ENCODE assay signal across 16 mouse cellular contexts in genomic region chr5:66849148-66849547, GRCm38 (mm10).
DNase-seq lines count a peak whose midpoint lies in the region; ATAC-seq lines count a peak whose summit lies in the region.
"Had no signal": no experiment of that assay in that cellular context is flagged by ENCODE, and none has a peak within 500 bp of the region (broad histone marks: within the 10 kb centered on the region; RNA-seq: fewer than 3 reads in every experiment).

No protein-coding gene starts in this region.

- H3K4me1 ChIP-seq in kidney, embryonic 16.5 days (ENCODE audit: insufficient read depth, low read length), result peaks cover 17% of the 10 kb centered on the region
- H3K4me1 ChIP-seq in limb, embryonic 10.5 days, result peaks cover 3% of the 10 kb centered on the region; the same call in 1 of the 2 replicates
- H3K4me1 ChIP-seq: embryonic facial prominence, embryonic 12.5 days; intestine, embryonic 15.5 days; liver, embryonic 15.5 days; midbrain, embryonic 10.5 days had no signal

- no peaks in the 10 kb centered on the region for H3K27me3 ChIP-seq in kidney, embryonic 16.5 days (ENCODE audit: insufficient read depth, low read length)
- H3K27me3 ChIP-seq in limb, embryonic 10.5 days (ENCODE audit: low read depth, poor library complexity, severe bottlenecking), result no peaks in the 10 kb centered on the region
- H3K27me3 ChIP-seq: embryonic facial prominence, embryonic 12.5 days; hindbrain, embryonic 12.5 days; intestine, embryonic 15.5 days; liver, embryonic 15.5 days had no signal

- no peak overlapping the region for H3K27ac ChIP-seq in kidney, embryonic 16.5 days (ENCODE audit: low read length)
- no peak overlapping the region for H3K27ac ChIP-seq in limb, embryonic 10.5 days
- H3K27ac ChIP-seq: embryonic facial prominence, embryonic 12.5 days; hindbrain, embryonic 12.5 days; intestine, embryonic 15.5 days; liver, embryonic 15.5 days had no signal

- H3K4me3 ChIP-seq in kidney, embryonic 16.5 days (ENCODE audit: low read length), result no peak overlapping the region
- H3K4me3 ChIP-seq in limb, embryonic 10.5 days, result no peak overlapping the region
- H3K4me3 ChIP-seq: embryonic facial prominence, embryonic 12.5 days; hindbrain, embryonic 12.5 days; intestine, embryonic 15.5 days; liver, embryonic 15.5 days; midbrain, embryonic 10.5 days had no signal

- H3K36me3 ChIP-seq in kidney, embryonic 16.5 days (ENCODE audit: insufficient read depth, low read length), result no peaks in the 10 kb centered on the region
- no peaks in the 10 kb centered on the region for H3K36me3 ChIP-seq in limb, embryonic 10.5 days
- H3K36me3 ChIP-seq: embryonic facial prominence, embryonic 12.5 days; hindbrain, embryonic 12.5 days; intestine, embryonic 15.5 days; liver, embryonic 15.5 days; midbrain, embryonic 10.5 days had no signal

- ATAC-seq in kidney, embryonic 16.5 days (ENCODE audit: low FRiP score, low TSS enrichment), result no peak
- ATAC-seq: activated CD4-positive, CD25-positive, alpha-beta regulatory T cell, adult 4 months; intestine, embryonic 15.5 days had no signal

- no peaks in the 10 kb centered on the region for H3K9me3 ChIP-seq in kidney, embryonic 16.5 days (ENCODE audit: low read length)
- no peaks in the 10 kb centered on the region for H3K9me3 ChIP-seq in limb, embryonic 10.5 days (replicated peaks)
- H3K9me3 ChIP-seq: embryonic facial prominence, embryonic 12.5 days; hindbrain, embryonic 12.5 days; intestine, embryonic 15.5 days; liver, embryonic 15.5 days; midbrain, embryonic 10.5 days had no signal

- H3K9ac ChIP-seq in kidney, embryonic 16.5 days (replicated peaks; ENCODE audit: low read length), result no peak overlapping the region
- H3K9ac ChIP-seq: embryonic facial prominence, embryonic 12.5 days; hindbrain, embryonic 12.5 days; intestine, embryonic 15.5 days; liver, embryonic 15.5 days had no signal

- H3K4me2 ChIP-seq in kidney, embryonic 16.5 days (replicated peaks; ENCODE audit: low read depth, low read length), result no peak overlapping the region
- H3K4me2 ChIP-seq: embryonic facial prominence, embryonic 12.5 days; heart, embryonic 11.5 days; hindbrain, embryonic 12.5 days; intestine, embryonic 15.5 days; liver, embryonic 15.5 days had no signal

- WGBS in kidney, embryonic 16.5 days, result 70% methylated on average over 4 of the region's 4 CpGs
- WGBS in limb, embryonic 10.5 days, result 81% methylated on average over 4 of the region's 4 CpGs

- DNase-seq in kidney, adult 11 months, result peak; percentile 45
- peak; percentile 50 for DNase-seq in adrenal gland, postnatal 14 days
- DNase-seq in kidney, postnatal 36 days, result peak; percentile 34 to 83
- peak; percentile 81 for DNase-seq in lung, postnatal 36 days
- no peak for DNase-seq in limb, embryonic 10.5 days (ENCODE audit: low spot score)
- DNase-seq in ovary, postnatal 14 days (ENCODE audit: low spot score), result no peak
- DNase-seq: cerebellum, postnatal 25 days; thymus, adult 2 months had no signal

Comparison
In these comparisons a context has a peak if more than half of its experiments do, and no peak if none do; other contexts are left out.
1. DNase-seq: peak in kidney, adult 11 months (single experiment), adrenal gland, postnatal 14 days (single experiment), kidney, postnatal 36 days (2 of 2) and lung, postnatal 36 days (single experiment); none in limb, embryonic 10.5 days (single experiment) and ovary, postnatal 14 days (single experiment).